Mouse (Mus musculus): ENCODE results near the gene Ctsg. TPM values are rescaled to one million over a fixed set of nuclear protein-coding genes. Genes with fewer than 3 reads are reported as not detected.
"Not testable (repeated sequence)": the region's sequence is repeated elsewhere in the genome, so short reads cannot be mapped to it uniquely, and the experiment has no call there.

The Ctsg gene
- total RNA-seq, 2 experiments from 2014 or later = not detected

DNA sequence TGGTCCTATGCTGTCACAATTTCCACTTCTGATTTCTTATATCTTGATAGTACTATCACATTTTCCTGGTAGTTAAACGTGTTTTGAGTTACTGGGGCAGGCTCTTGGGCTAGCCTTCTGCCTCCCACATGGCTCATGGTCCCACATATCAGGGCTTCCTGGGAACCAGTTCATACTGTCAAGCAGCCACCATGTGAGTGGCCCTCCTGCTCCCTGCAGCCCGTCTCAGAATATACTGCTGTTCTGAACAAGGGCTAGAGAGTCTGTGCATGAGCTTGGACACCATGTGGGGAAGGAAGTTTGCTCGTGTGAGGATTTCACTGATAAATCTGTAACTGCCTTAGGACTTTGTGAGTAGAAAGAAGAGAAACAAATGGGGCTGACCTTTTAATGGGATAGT lies 15.7 kb downstream of the Ctsg start:
- H3K27ac ChIP-seq = no peak overlapping the region
- no peak overlapping the region for H3K4me3 ChIP-seq
- no peak for TF ChIP-seq CTCF (conservative IDR thresholded peaks at IDR 0.05)
- DNase-seq (ENCODE audit: low spot score in 2 of 2) = no peak

DNA sequence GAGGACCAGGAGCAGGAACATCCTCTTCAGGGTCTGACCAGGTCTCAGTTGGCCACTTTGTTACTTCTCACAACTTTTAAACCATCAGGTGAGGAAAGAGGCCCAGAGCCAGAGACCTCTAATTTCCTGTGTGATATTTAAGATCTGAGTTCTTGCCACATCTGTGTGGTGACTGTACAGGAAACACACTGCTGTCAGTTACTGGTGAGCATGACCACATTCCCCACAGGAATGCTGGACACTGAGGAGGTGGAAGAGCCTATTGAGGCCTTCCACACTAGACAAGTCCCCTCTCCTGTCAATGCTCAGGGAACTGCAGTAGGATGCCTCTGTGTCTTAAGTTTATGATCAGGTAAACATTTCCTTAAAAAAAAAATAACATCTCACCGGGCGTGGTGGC lies 17.2 kb downstream of the Ctsg start, which contains the start of gene Mcpt8:
Mcpt8 (minus strand) TSS at position 107 of the 400 bp plus-strand sequence.
- TF ChIP-seq CTCF (conservative IDR thresholded peaks at IDR 0.05) = no peak
- Histone ChIP-seq H3K4me3 (no peak within 1 kb of the TSS), H3K27ac (no peak within 1 kb of the TSS)
- DNase-seq (ENCODE audit: low spot score in 2 of 2) = no peak

DNA sequence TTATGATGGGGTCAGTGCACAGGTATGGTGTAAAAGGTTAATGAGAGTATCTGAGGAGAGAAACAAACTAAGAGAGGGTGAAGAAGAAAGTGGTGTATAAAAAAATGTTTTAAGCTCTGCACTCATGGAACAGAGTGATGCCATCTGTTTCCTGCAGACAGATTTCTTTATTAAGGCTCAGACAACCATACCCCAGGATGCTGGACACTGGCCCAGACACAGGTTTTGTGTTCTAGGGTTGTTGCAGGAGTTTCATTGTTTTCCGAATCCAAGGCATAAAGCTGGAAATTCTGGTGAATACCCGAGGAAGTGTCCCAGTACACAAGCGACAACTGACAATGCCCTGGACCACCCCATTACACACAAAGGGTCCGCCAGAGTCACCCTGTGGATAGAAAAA lies 20.4 kb downstream of the Ctsg start:
- DNase-seq (ENCODE audit: low spot score in 2 of 2) = no peak
- no peak for TF ChIP-seq CTCF (conservative IDR thresholded peaks at IDR 0.05)
- Histone ChIP-seq H3K27ac (no peak overlapping the region), H3K4me3 (no peak overlapping the region)

DNA sequence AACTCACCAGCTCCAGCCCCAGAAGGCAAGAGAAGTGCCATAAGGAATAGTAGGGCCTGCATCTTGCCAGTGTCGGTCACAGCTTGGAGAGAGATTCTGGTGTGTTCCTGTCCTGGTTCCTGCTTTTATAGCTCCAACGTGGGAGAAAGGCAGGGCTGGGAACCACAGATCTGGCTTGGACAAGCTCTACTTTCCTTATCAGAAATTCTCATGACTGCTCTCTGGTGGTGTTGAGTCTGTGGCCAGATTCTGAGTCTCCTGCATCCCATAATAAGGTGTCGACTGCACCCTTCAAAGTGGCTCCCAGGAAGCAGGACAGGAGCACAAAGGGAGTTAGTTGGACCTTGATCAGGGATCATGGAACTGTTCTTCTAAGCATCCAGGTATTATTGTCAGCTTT lies 40.2 kb downstream of the Ctsg start, which contains the start of gene Mcpt4:
Mcpt4 (minus strand) TSS at position 101 of the 400 bp plus-strand sequence.
- H3K4me3 ChIP-seq; H3K27ac ChIP-seq; DNase-seq (ENCODE audit: low spot score in 2 of 2): not testable (repeated sequence)

DNA sequence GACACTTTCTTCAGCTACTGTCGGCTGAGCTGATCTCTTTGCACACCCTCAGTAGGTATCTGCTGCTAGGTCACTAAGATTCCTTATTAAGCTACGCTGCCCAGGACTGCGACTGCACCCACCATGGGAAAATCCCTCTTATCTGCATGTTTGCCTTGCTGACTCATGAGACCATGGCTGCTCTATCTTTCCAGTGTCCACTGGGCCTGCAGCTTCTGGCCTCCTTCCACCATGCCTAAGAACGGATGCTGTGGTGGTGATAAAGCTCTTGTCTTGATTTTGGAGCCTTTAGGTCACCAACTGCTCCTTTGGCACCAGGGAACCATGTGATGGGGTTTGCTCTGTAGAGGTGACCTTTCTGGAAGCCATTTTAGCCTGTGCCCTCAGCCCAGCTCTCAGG lies 44.7 kb downstream of the Ctsg start:
- H3K27ac ChIP-seq = no peak overlapping the region
- DNase-seq (ENCODE audit: low spot score in 2 of 2) = no peak
- no peak for TF ChIP-seq CTCF (conservative IDR thresholded peaks at IDR 0.05)
- H3K4me3 ChIP-seq = no peak overlapping the region

DNA sequence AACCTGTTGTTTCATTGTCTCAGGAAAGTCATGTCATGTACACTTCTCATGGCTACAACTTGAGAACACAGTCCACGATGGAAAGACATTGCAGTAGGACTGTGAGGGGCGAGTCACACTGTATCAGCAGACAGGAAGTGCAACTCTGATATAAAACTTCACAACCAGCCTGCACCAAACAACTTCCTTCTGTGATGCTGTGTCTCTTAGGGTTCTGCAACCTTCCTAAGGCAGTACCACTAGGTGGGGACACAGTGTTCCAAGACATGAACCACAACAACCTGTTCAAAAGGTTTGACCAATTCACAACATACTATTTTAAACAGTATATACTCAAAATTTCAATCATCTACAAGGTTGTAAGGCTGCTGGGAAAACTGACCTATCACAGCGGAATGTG lies 47.0 kb downstream of the Ctsg start:
- Histone ChIP-seq H3K27ac (no peak overlapping the region), H3K4me3 (no peak overlapping the region)
- no peak for DNase-seq (ENCODE audit: low spot score in 2 of 2)
- peak; percentile 24; the same call in 1 of the 2 replicates for TF ChIP-seq CTCF (conservative IDR thresholded peaks at IDR 0.05)

Small RNA genes within 50 kb of the gene (microRNA-seq; reads per million reads assigned to microRNA genes)
- gene Mir6949 = 0 reads per million in 2 experiments

Other genes with a start within 250 kb of the Ctsg start
- gene Nynrin, start 248.6 kb downstream of the Ctsg start, total RNA-seq (2021) = 1 to 10 TPM; 7.9 to 8.9 TPM
- gene Cbln3, start 218.2 kb downstream of the Ctsg start, total RNA-seq (2021) = under 1 TPM; 0.32 to 0.54 TPM
- 10 to 100 TPM; 13.2 to 14.7 TPM for gene Khnyn, start 217.6 kb downstream of the Ctsg start, total RNA-seq (2021)
- 10 to 100 TPM; 63.5 to 78.7 TPM for gene Sdr39u1, start 202.3 kb downstream of the Ctsg start, total RNA-seq (2021)
- gene Cma1, start 157.9 kb downstream of the Ctsg start, total RNA-seq (2021) = under 1 TPM in 1 of 2 experiments, not detected in 1; 0.69 TPM
- not detected for gene Cma2, start 151.6 kb downstream of the Ctsg start, total RNA-seq (2021)
- gene Mcpt1, start 84.6 kb downstream of the Ctsg start, total RNA-seq (2021) = not detected
- not detected for gene Mcpt9, start 72.1 kb downstream of the Ctsg start, total RNA-seq (2021)
- not detected for gene Mcpt2, start 60.5 kb downstream of the Ctsg start, total RNA-seq (2021)
- gene Mcpt4, start 40.3 kb downstream of the Ctsg start, total RNA-seq (2021) = under 1 TPM; 0.54 to 1.00 TPM
- not detected for gene Mcpt8, start 17.3 kb downstream of the Ctsg start, total RNA-seq (2021)
- not detected for gene Gzme, start 18.1 kb upstream of the Ctsg start, total RNA-seq (2021)
- not detected for gene Gzmd, start 30.0 kb upstream of the Ctsg start, total RNA-seq (2021)
- gene Gzmg, start 57.0 kb upstream of the Ctsg start, total RNA-seq (2021) = not detected
- not detected for gene Gzmn, start 72.0 kb upstream of the Ctsg start, total RNA-seq (2021)
- gene Gzmf, start 108.8 kb upstream of the Ctsg start, total RNA-seq (2021) = not detected
- not detected for gene Gzmc, start 132.1 kb upstream of the Ctsg start, total RNA-seq (2021)
- gene Gzmb, start 159.7 kb upstream of the Ctsg start, total RNA-seq (2021) = not detected

Data from layer of hippocampus, adult 2 months (tissue).